Mouse (Mus musculus): Measurements from ENCODE around the gene Zfp74. TPM values are rescaled to one million over a fixed set of nuclear protein-coding genes. Genes with fewer than 3 reads are reported as not detected.

Zfp74 gene
- total RNA-seq, 1 experiment: 11.7 TPM

DNA sequence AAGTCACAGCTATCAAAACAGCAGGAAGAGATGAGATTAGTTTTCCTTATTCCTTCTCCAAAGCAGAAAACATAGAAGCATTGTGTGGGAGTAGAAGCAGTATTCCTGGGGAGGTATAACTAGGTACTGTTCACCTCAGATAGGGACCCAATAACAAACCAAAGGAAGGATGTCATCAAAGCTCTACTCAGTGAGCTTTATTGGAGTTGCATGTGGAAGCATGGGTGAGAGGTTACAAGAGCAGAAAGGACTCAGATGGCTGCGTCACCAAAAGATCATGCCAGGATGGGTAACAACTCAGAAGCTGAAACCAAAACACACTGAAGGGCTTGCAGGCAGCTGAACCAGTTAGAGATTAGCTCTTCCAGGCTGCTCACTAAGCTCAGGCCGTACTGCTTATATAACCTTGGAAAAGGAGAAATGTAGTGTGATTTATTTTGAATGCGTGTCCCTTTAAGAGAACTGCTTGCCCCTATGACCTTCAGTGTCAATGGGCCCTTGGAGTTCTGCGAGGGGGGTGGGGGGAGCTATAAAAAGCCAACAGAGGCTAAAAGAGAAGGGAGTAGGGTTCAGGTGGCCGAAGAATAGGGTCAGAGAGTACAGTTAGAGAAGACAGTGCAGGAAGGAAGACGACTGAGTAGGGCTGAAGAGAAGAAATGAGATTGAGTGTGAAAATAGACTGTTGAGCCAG is 36.4 kb downstream of the Zfp74 start:
- peaks cover 4% of the 10 kb centered on the region; the same call in 1 of the 2 replicates for H3K36me3 ChIP-seq (ENCODE audit: control insufficient read depth, insufficient read depth, low read length, poor library complexity, severe bottlenecking)
- TF ChIP-seq ZNF384 (IDR thresholded peaks at IDR 0.05; ENCODE audit: low read depth, low read length): no peak
- TF ChIP-seq CHD2 (IDR thresholded peaks at IDR 0.05; ENCODE audit: low read depth, low read length): no peak
- no peak for TF ChIP-seq MAFK (IDR thresholded peaks at IDR 0.05; ENCODE audit: insufficient read depth, low read depth, low read length)
- TF ChIP-seq ZC3H11A (IDR thresholded peaks at IDR 0.05; ENCODE audit: borderline replicate concordance, low read depth, low read length): no peak
- no peak for TF ChIP-seq HCFC1 (IDR thresholded peaks at IDR 0.05; ENCODE audit: borderline replicate concordance, insufficient read depth, low read length)
- H3K4me3 ChIP-seq (ENCODE audit: insufficient read depth in 1 of 2, low read depth in 1 of 2, low read length in 2 of 2, poor library complexity in 1 of 2, severe bottlenecking in 1 of 2): no peak overlapping the region
- no peak overlapping the region for H3K9ac ChIP-seq (ENCODE audit: insufficient read depth, low read depth, low read length, poor library complexity, severe bottlenecking)
- no peaks in the 10 kb centered on the region for H3K9me3 ChIP-seq (ENCODE audit: control insufficient read depth, insufficient read depth, low read depth, low read length)
- H3K27ac ChIP-seq (ENCODE audit: insufficient read depth, low read depth, low read length, poor library complexity, severe bottlenecking): no peak overlapping the region
- in situ Hi-C loops (cut with MboI; ENCODE audit: low sequenced_read_pairs in 2 of 2, unreplicated experiment in 2 of 2): no loop called here
- no peaks in the 10 kb centered on the region; a peak in 1 of 4 replicates for H3K4me1 ChIP-seq (ENCODE audit: control insufficient read depth in 2 of 2, insufficient read depth in 2 of 2, low read length in 2 of 2, poor library complexity in 1 of 2)
- DNase-seq (ENCODE audit: low read depth, low spot score): no peak

DNA sequence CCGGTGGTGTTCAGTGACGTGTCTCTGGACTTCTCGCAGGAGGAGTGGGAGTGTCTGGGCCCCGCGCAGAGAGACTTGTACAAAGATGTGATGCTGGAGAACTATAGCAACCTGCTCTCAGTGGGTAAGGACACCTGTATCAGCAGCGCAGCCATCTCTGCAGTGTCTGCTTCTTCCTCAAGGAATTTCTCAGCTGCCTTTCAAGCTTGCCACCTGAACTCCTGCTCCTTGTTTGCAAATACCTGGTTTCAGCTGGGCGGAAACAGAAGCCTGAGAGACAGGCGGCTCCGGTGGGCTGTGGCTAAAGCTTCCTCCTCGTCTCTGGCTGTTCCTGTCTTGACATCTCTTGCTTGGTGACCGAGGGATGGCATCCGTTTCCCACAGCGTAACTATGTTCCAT is 41.7 kb downstream of the Zfp74 start:
- H3K9ac ChIP-seq (ENCODE audit: insufficient read depth, low read depth, low read length, poor library complexity, severe bottlenecking): peak overlapping the region; percentile 2; the same call in 1 of the 2 replicates
- no peak for DNase-seq (ENCODE audit: low read depth, low spot score)
- peaks cover 4% of the 10 kb centered on the region; the same call in 1 of the 2 replicates for H3K36me3 ChIP-seq (ENCODE audit: control insufficient read depth, insufficient read depth, low read length, poor library complexity, severe bottlenecking)
- H3K27ac ChIP-seq (ENCODE audit: insufficient read depth, low read depth, low read length, poor library complexity, severe bottlenecking): peak overlapping the region; percentile 23; the same call in 1 of the 2 replicates
- H3K4me3 ChIP-seq (ENCODE audit: insufficient read depth in 1 of 2, low read depth in 1 of 2, low read length in 2 of 2, poor library complexity in 1 of 2, severe bottlenecking in 1 of 2): peak overlapping the region; percentile 29 to 51; a peak in 3 of 4 replicates
- in situ Hi-C loops (cut with MboI; ENCODE audit: low sequenced_read_pairs in 2 of 2, unreplicated experiment in 2 of 2): no loop called here
- no peak for TF ChIP-seq ZC3H11A (IDR thresholded peaks at IDR 0.05; ENCODE audit: borderline replicate concordance, low read depth, low read length)
- no peak for TF ChIP-seq MAFK (IDR thresholded peaks at IDR 0.05; ENCODE audit: insufficient read depth, low read depth, low read length)
- TF ChIP-seq ZNF384 (IDR thresholded peaks at IDR 0.05; ENCODE audit: low read depth, low read length): no peak
- TF ChIP-seq HCFC1 (IDR thresholded peaks at IDR 0.05; ENCODE audit: borderline replicate concordance, insufficient read depth, low read length): no peak
- TF ChIP-seq CHD2 (IDR thresholded peaks at IDR 0.05; ENCODE audit: low read depth, low read length): no peak
- no peaks in the 10 kb centered on the region for H3K9me3 ChIP-seq (ENCODE audit: control insufficient read depth, insufficient read depth, low read depth, low read length)
- H3K4me1 ChIP-seq (ENCODE audit: control insufficient read depth in 2 of 2, insufficient read depth in 2 of 2, low read length in 2 of 2, poor library complexity in 1 of 2): peaks cover 9 to 12% of the 10 kb centered on the region in 2 experiments

DNA sequence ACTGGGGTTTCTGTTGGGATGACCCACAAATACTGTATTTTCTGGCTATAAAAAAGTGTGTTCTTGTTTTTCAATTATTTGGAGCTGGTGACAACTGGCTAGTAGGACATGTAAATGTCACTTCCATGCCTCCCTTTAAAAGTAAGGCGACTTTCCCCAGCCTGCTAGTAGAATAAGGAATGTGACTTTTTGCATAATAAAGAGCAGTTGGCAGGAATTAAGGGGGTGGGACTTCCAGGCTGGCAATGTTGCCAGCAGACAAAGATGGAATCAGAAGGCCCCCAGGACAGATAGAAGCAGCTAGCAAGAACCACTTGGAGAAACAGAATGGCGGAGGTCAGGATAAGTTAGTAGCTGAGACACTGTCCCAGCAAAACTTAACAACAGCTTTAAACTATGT is 43.6 kb downstream of the Zfp74 start:
- no peak for DNase-seq (ENCODE audit: low read depth, low spot score)
- in situ Hi-C loops (cut with MboI; ENCODE audit: low sequenced_read_pairs in 2 of 2, unreplicated experiment in 2 of 2): no loop called here
- Histone ChIP-seq H3K4me1 (ENCODE audit: control insufficient read depth in 2 of 2, insufficient read depth in 2 of 2, low read length in 2 of 2, poor library complexity in 1 of 2) (peaks cover 9 to 17% of the 10 kb centered on the region in 2 experiments), H3K9ac (ENCODE audit: insufficient read depth, low read depth, low read length, poor library complexity, severe bottlenecking) (no peak overlapping the region; the same call in 1 of the 2 replicates), H3K9me3 (ENCODE audit: control insufficient read depth, insufficient read depth, low read depth, low read length) (no peaks in the 10 kb centered on the region), H3K4me3 (ENCODE audit: insufficient read depth in 1 of 2, low read depth in 1 of 2, low read length in 2 of 2, poor library complexity in 1 of 2, severe bottlenecking in 1 of 2) (no peak overlapping the region), H3K27ac (ENCODE audit: insufficient read depth, low read depth, low read length, poor library complexity, severe bottlenecking) (peak overlapping the region; percentile 40; the same call in 1 of the 2 replicates), H3K36me3 (ENCODE audit: control insufficient read depth, insufficient read depth, low read length, poor library complexity, severe bottlenecking) (peaks cover 4% of the 10 kb centered on the region; the same call in 1 of the 2 replicates)
- TF ChIP-seq HCFC1 (IDR thresholded peaks at IDR 0.05; ENCODE audit: borderline replicate concordance, insufficient read depth, low read length): no peak
- TF ChIP-seq MAFK (IDR thresholded peaks at IDR 0.05; ENCODE audit: insufficient read depth, low read depth, low read length): no peak
- no peak for TF ChIP-seq CHD2 (IDR thresholded peaks at IDR 0.05; ENCODE audit: low read depth, low read length)

DNA sequence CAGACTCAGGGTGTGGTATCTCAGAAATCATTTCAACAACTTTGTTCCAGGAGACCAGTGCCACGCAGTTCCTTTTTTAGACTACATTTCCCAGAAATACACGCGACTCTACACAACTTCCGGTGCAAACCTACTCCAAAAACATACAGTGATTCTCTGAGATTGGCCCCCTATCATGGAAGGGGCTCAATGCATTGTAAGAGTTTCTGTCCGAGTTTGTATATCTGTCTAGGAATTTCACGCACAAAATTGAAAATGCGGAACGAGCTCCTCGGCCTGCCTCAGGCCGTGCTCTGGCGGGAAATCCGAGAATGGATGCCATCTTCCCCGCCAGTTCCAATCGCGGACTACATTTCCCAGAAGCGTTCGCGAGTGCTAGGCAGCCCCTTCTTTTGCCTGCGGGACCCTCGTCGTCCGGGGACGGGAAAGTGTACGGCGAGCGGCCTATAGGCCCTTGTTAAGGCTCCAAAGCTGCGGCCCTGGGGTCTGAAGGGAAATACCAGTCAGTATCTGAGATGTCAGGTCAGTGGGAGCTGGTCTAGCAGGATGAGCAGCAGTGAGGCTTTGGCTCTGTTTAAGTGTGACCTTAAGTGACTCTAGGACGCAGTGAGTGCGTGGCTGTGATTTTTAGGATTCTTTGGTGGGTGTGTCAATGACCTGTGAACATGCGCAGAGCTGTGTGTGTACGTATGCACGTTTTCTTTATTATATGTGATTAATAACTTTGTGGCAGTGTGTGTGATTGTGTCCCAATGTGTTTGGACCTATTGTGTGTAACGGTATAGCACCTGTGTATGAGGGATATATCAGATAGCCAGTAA is 45.5 kb downstream of the Zfp74 start, which contains the start of gene Zfp383:
TSS of gene Zfp383 (plus strand) at position 94 of the 821 bp plus-strand sequence.
- no peaks in the 10 kb centered on the region for H3K36me3 ChIP-seq (ENCODE audit: control insufficient read depth, insufficient read depth, low read length, poor library complexity, severe bottlenecking)
- peak within 1 kb of the TSS; percentile 71 to 97 for H3K4me3 ChIP-seq (ENCODE audit: insufficient read depth in 1 of 2, low read depth in 1 of 2, low read length in 2 of 2, poor library complexity in 1 of 2, severe bottlenecking in 1 of 2)
- peak; percentile 82 for DNase-seq (ENCODE audit: low read depth, low spot score)
- peaks cover 13 to 17% of the 10 kb centered on the region in 2 experiments for H3K4me1 ChIP-seq (ENCODE audit: control insufficient read depth in 2 of 2, insufficient read depth in 2 of 2, low read length in 2 of 2, poor library complexity in 1 of 2)
- TF ChIP-seq CHD2 (IDR thresholded peaks at IDR 0.05; ENCODE audit: low read depth, low read length): 0 out of 2 replicates have a peak, but pooled peaks have one; percentile 30
- TF ChIP-seq MAFK (IDR thresholded peaks at IDR 0.05; ENCODE audit: insufficient read depth, low read depth, low read length): no peak
- TF ChIP-seq ZNF384 (IDR thresholded peaks at IDR 0.05; ENCODE audit: low read depth, low read length): 0 out of 2 replicates have a peak, but pooled peaks have one; percentile 1
- no peak for TF ChIP-seq ZC3H11A (IDR thresholded peaks at IDR 0.05; ENCODE audit: borderline replicate concordance, low read depth, low read length)
- peak; percentile 93 for TF ChIP-seq HCFC1 (IDR thresholded peaks at IDR 0.05; ENCODE audit: borderline replicate concordance, insufficient read depth, low read length)
- peak within 1 kb of the TSS; percentile 83; the same call in 1 of the 2 replicates for H3K9ac ChIP-seq (ENCODE audit: insufficient read depth, low read depth, low read length, poor library complexity, severe bottlenecking)
- peak within 1 kb of the TSS; percentile 86; the same call in 1 of the 2 replicates for H3K27ac ChIP-seq (ENCODE audit: insufficient read depth, low read depth, low read length, poor library complexity, severe bottlenecking)
- H3K9me3 ChIP-seq (ENCODE audit: control insufficient read depth, insufficient read depth, low read depth, low read length): no peaks in the 10 kb centered on the region
- in situ Hi-C loops (cut with MboI; ENCODE audit: low sequenced_read_pairs in 2 of 2, unreplicated experiment in 2 of 2): no loop called here

Measured in ES-E14 (cell line).